In genomic region chr16:22377714-22378113, GRCm38 (mm10) we compare ENCODE assay signal across 26 mouse cellular contexts.
DNase-seq lines count a peak whose midpoint lies in the region; ATAC-seq and TF ChIP-seq lines count a peak whose summit lies in the region.
"Had no signal": no experiment of that assay in that cellular context is flagged by ENCODE, and none has a peak within 500 bp of the region (broad histone marks: within the 10 kb centered on the region; RNA-seq: fewer than 3 reads in every experiment).

No protein-coding gene starts in this region.

- TF ChIP-seq CTCF in ES-Bruce4 (IDR thresholded peaks at IDR 0.05; ENCODE audit: low read depth, low read length) = no peak

- DNase-seq in limb, embryonic 10.5 days (ENCODE audit: low spot score) = no peak
- no peak for DNase-seq in cerebellum, adult 11 months
- no peak for DNase-seq in thymus, postnatal 25 days
- no peak for DNase-seq in left cerebral cortex, adult 9 months (ENCODE audit: low spot score in 2 of 2)
- DNase-seq: adrenal gland, postnatal 10 days; adrenal gland, postnatal 36 days; cerebellum, adult 2 months; cerebellum, adult 9-11 months; cerebellum, postnatal 25 days; gastrocnemius, postnatal 10 days; gastrocnemius, postnatal 36 days; heart, adult 2 months; heart, postnatal 14 days; heart, postnatal 4 days had no signal

- TF ChIP-seq EP300 in ES-Bruce4 (IDR thresholded peaks at IDR 0.05; ENCODE audit: insufficient read depth, low read depth, low read length) = no peak

- 54% methylated on average over 3 of the region's 3 CpGs for whole genome bisulfite sequencing in limb, embryonic 12.5 days
- WGBS in limb, embryonic 10.5 days = 70% methylated on average over 3 of the region's 3 CpGs
- 37% methylated on average over 3 of the region's 3 CpGs for WGBS in limb, embryonic 13.5 days

- ATAC-seq in limb, embryonic 12.5 days (ENCODE audit: insufficient number of reproducible peaks, insufficient read depth, low FRiP score, low TSS enrichment, low read depth) = no peak
- no peak for ATAC-seq in limb, embryonic 13.5 days (ENCODE audit: low FRiP score, low read depth)
- ATAC-seq: CD4-positive, CD25-positive, alpha-beta regulatory T cell, adult 4 months; forebrain, embryonic 14.5 days had no signal

- no peak for TF ChIP-seq POLR2A in ES-Bruce4 (IDR thresholded peaks at IDR 0.05; ENCODE audit: insufficient read depth, low read length)

- no peaks in the 10 kb centered on the region for H3K36me3 ChIP-seq in limb, embryonic 12.5 days
- H3K36me3 ChIP-seq in limb, embryonic 10.5 days = peaks cover 21% of the 10 kb centered on the region
- peaks cover 3% of the 10 kb centered on the region for H3K36me3 ChIP-seq in ES-Bruce4 (ENCODE audit: control insufficient read depth, insufficient read depth, low read length, poor library complexity, severe bottlenecking)
- no peaks in the 10 kb centered on the region for H3K36me3 ChIP-seq in limb, embryonic 13.5 days
- H3K36me3 ChIP-seq: embryonic facial prominence, embryonic 15.5 days; heart, embryonic 13.5 days; hindbrain, embryonic 12.5 days; hindbrain, embryonic 15.5 days had no signal

- H3K9me3 ChIP-seq in limb, embryonic 12.5 days = no peaks in the 10 kb centered on the region
- H3K9me3 ChIP-seq in limb, embryonic 10.5 days (replicated peaks) = no peaks in the 10 kb centered on the region
- no peaks in the 10 kb centered on the region for H3K9me3 ChIP-seq in ES-Bruce4 (replicated peaks; ENCODE audit: control insufficient read depth, insufficient read depth, low read length, poor library complexity, severe bottlenecking)
- no peaks in the 10 kb centered on the region for H3K9me3 ChIP-seq in limb, embryonic 13.5 days
- H3K9me3 ChIP-seq: embryonic facial prominence, embryonic 12.5 days; embryonic facial prominence, embryonic 15.5 days; heart, embryonic 10.5 days; heart, embryonic 13.5 days; hindbrain, embryonic 15.5 days had no signal

- H3K9ac ChIP-seq in limb, embryonic 12.5 days (replicated peaks) = no peak overlapping the region
- no peak overlapping the region for H3K9ac ChIP-seq in ES-Bruce4 (ENCODE audit: low read depth, poor library complexity, severe bottlenecking)
- H3K9ac ChIP-seq in limb, embryonic 13.5 days = no peak overlapping the region
- H3K9ac ChIP-seq: embryonic facial prominence, embryonic 12.5 days; embryonic facial prominence, embryonic 15.5 days; forebrain, postnatal 0 days; heart, embryonic 13.5 days; hindbrain, embryonic 12.5 days; hindbrain, embryonic 15.5 days had no signal

- H3K4me3 ChIP-seq in limb, embryonic 12.5 days (replicated peaks) = no peak overlapping the region
- no peak overlapping the region for H3K4me3 ChIP-seq in limb, embryonic 10.5 days
- no peak overlapping the region for H3K4me3 ChIP-seq in ES-Bruce4 (ENCODE audit: low read depth, low read length)
- H3K4me3 ChIP-seq in limb, embryonic 13.5 days = no peak overlapping the region
- H3K4me3 ChIP-seq: embryonic facial prominence, embryonic 12.5 days; embryonic facial prominence, embryonic 15.5 days; heart, adult 2 months; heart, embryonic 10.5 days; heart, embryonic 13.5 days; hindbrain, embryonic 12.5 days; hindbrain, embryonic 15.5 days had no signal

- no peaks in the 10 kb centered on the region for H3K27me3 ChIP-seq in limb, embryonic 12.5 days
- H3K27me3 ChIP-seq in limb, embryonic 10.5 days (ENCODE audit: low read depth, poor library complexity, severe bottlenecking) = no peaks in the 10 kb centered on the region
- H3K27me3 ChIP-seq in ES-Bruce4 (ENCODE audit: control insufficient read depth, insufficient read depth, low read length, poor library complexity, severe bottlenecking) = no peaks in the 10 kb centered on the region
- no peaks in the 10 kb centered on the region for H3K27me3 ChIP-seq in limb, embryonic 13.5 days
- H3K27me3 ChIP-seq: embryonic facial prominence, embryonic 12.5 days; embryonic facial prominence, embryonic 15.5 days; heart, embryonic 13.5 days; hindbrain, embryonic 12.5 days; hindbrain, embryonic 15.5 days had no signal

- no peaks in the 10 kb centered on the region for H3K4me1 ChIP-seq in limb, embryonic 12.5 days (replicated peaks)
- H3K4me1 ChIP-seq in limb, embryonic 10.5 days = peaks cover 7% of the 10 kb centered on the region; the same call in 1 of the 2 replicates
- no peaks in the 10 kb centered on the region for H3K4me1 ChIP-seq in ES-Bruce4 (ENCODE audit: control insufficient read depth, insufficient read depth, low read length)
- H3K4me1 ChIP-seq in limb, embryonic 13.5 days = peaks cover 8% of the 10 kb centered on the region; the same call in 1 of the 2 replicates
- H3K4me1 ChIP-seq: embryonic facial prominence, embryonic 15.5 days had no signal

- H3K4me2 ChIP-seq in limb, embryonic 12.5 days = no peak overlapping the region
- no peak overlapping the region for H3K4me2 ChIP-seq in limb, embryonic 13.5 days (replicated peaks)
- H3K4me2 ChIP-seq: embryonic facial prominence, embryonic 12.5 days; embryonic facial prominence, embryonic 15.5 days; heart, embryonic 13.5 days; hindbrain, embryonic 12.5 days; hindbrain, embryonic 15.5 days had no signal

- H3K27ac ChIP-seq in limb, embryonic 12.5 days = peak overlapping the region; percentile 41; the same call in 1 of the 2 replicates
- H3K27ac ChIP-seq in limb, embryonic 10.5 days = no peak overlapping the region
- H3K27ac ChIP-seq in ES-Bruce4 (ENCODE audit: insufficient read depth, low read length) = peak overlapping the region; percentile 38; the same call in 1 of the 2 replicates
- peak overlapping the region; percentile 39; the same call in 1 of the 2 replicates for H3K27ac ChIP-seq in limb, embryonic 13.5 days
- H3K27ac ChIP-seq: embryonic facial prominence, embryonic 12.5 days; embryonic facial prominence, embryonic 15.5 days; heart, adult 2 months; heart, embryonic 10.5 days; heart, embryonic 13.5 days; hindbrain, embryonic 12.5 days; hindbrain, embryonic 15.5 days had no signal
